Mouse (Mus musculus) heart, postnatal 0 days (tissue): ENCODE data around the gene Mgat4a.

Source experiments
- CTCF ChIP-seq: IDR thresholded peaks from 2 replicates; pipeline ENCODE4 v1.5.1; 2016; ENCODE audit warnings: antibody characterized with exemption, control low read depth, low read depth
- EP300 ChIP-seq: IDR thresholded peaks from 2 replicates; pipeline ENCODE4 v1.6.1; 2016; ENCODE audit warnings: antibody characterized with exemption, low read depth

DNA sequence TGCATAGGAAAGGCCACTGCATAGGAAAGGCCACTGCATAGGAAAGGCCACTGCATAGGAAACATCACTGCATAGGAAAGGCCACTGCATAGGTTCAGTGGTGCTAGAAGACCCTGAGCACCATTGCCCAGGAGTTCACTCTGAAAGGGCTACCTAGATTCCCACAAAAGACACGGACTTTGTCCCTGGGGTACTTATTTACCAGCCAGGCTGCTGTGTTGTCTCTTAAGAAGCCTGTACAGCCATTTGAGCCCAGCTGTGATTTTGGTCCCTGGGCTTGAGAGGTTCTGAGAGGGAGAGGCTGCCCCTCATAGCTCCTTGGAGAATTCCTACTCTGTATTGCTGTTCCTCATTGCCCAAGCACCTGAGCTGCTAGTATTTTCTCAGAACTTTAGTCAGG, 144.3 kb downstream of the Mgat4a start:
- no peak for TF ChIP-seq CTCF
- TF ChIP-seq EP300, result no peak
